Mouse (Mus musculus): ENCODE measurements around the gene Xntrpc. TPM values are rescaled to one million over a fixed set of nuclear protein-coding genes. Genes with fewer than 3 reads are reported as not detected.

The Xntrpc gene
- total RNA-seq, 1 experiment, result 0.76 TPM

DNA sequence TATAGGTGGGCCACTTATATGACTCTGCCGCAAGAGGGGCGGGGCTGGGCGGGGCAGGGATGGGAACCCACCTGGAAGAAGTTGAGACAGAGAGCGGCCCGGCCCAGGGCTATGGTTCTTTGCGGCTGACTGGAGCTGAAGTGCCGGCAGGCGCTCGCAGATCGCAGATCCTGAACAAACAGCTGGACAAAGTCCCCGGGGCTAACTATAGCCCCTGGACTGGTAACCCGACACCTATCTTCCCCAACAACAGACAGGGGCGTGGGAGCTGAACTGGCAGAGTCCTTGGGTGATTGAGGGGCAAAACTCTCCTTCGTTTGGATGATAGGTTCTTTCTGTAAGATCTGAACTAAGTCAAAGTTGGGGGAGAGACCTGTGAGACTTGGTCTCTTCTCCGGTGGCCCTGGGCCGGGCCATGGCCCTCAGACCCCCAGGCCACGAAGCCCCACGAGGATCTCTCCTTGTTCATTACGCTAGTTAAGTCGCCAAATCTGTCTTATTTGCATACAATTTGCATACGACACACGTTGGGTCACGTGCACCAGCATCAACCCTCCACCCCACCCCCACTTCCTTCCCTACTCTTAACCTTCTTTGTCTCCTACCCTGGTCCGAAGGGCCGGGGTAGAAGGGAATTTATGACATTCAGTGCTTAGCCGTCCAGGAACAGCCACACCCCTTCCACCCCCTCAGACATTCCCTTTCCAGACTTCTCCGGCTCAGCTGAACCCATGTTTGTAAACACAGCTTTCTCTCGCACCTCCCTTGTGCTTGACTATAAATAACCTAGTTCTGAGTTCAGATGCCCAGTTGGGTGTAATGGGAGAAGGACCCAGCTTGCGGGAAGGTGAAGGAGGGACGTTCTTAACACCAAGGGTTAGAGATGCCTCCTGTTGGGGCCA, 34.5 kb downstream of the Xntrpc start:
- peaks cover 15 to 26% of the 10 kb centered on the region in 2 experiments for H3K4me1 ChIP-seq (ENCODE audit: control insufficient read depth in 2 of 2, insufficient read depth in 2 of 2, low read length in 2 of 2, poor library complexity in 1 of 2)

DNA sequence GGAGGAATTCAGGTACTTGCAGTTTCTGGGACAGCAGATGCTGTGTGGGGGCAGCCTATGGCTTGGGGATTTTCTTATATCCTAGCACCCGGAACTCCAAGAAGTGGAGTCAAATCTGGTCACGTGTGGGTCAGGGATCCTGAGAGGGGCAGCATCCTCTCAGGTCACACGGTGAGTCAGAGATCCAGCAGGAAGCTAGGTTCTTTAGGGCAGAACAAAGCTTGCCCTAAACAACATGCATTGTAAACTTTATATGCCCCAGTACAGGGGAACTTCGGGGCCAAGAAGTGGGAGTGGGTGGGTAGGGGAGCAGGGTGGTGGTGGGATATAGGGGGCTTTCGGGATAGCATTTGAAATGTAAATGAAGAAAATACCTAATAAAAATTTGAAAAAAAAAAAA, 35.4 kb downstream of the Xntrpc start:
- Histone ChIP-seq H3K4me3 (ENCODE audit: insufficient read depth in 1 of 2, low read depth in 1 of 2, low read length in 2 of 2, poor library complexity in 1 of 2, severe bottlenecking in 1 of 2) (0 out of 4 replicates have a peak overlapping the region, but pooled peaks of 1 of the 2 experiments have one; percentile 55), H3K36me3 (ENCODE audit: control insufficient read depth, insufficient read depth, low read length, poor library complexity, severe bottlenecking) (no peaks in the 10 kb centered on the region), H3K4me1 (ENCODE audit: control insufficient read depth in 2 of 2, insufficient read depth in 2 of 2, low read length in 2 of 2, poor library complexity in 1 of 2) (peaks cover 15 to 24% of the 10 kb centered on the region in 2 experiments), H3K27ac (ENCODE audit: insufficient read depth, low read depth, low read length, poor library complexity, severe bottlenecking) (peak overlapping the region; percentile 29; the same call in 1 of the 2 replicates), H3K9me3 (ENCODE audit: control insufficient read depth, insufficient read depth, low read depth, low read length) (no peaks in the 10 kb centered on the region), H3K9ac (ENCODE audit: insufficient read depth, low read depth, low read length, poor library complexity, severe bottlenecking) (no peak overlapping the region)
- no peak for DNase-seq (ENCODE audit: low read depth, low spot score)
- in situ Hi-C loops (cut with MboI; ENCODE audit: low sequenced_read_pairs in 2 of 2, unreplicated experiment in 2 of 2), result no loop called here
- TF ChIP-seq CHD2 (IDR thresholded peaks at IDR 0.05; ENCODE audit: low read depth, low read length) (no peak), ZNF384 (IDR thresholded peaks at IDR 0.05; ENCODE audit: low read depth, low read length) (no peak), MAFK (IDR thresholded peaks at IDR 0.05; ENCODE audit: insufficient read depth, low read depth, low read length) (no peak), ZC3H11A (IDR thresholded peaks at IDR 0.05; ENCODE audit: borderline replicate concordance, low read depth, low read length) (no peak), HCFC1 (IDR thresholded peaks at IDR 0.05; ENCODE audit: borderline replicate concordance, insufficient read depth, low read length) (no peak)

More for the DNA sequence above, 34.5 kb downstream of the Xntrpc start:
- H3K27ac ChIP-seq (ENCODE audit: insufficient read depth, low read depth, low read length, poor library complexity, severe bottlenecking), result peak overlapping the region; percentile 61
- DNase-seq (ENCODE audit: low read depth, low spot score), result peak; percentile 62
- no peaks in the 10 kb centered on the region for H3K9me3 ChIP-seq (ENCODE audit: control insufficient read depth, insufficient read depth, low read depth, low read length)
- peak overlapping the region; percentile 49 to 55 for H3K4me3 ChIP-seq (ENCODE audit: insufficient read depth in 1 of 2, low read depth in 1 of 2, low read length in 2 of 2, poor library complexity in 1 of 2, severe bottlenecking in 1 of 2)
- peak overlapping the region; percentile 52; the same call in 1 of the 2 replicates for H3K9ac ChIP-seq (ENCODE audit: insufficient read depth, low read depth, low read length, poor library complexity, severe bottlenecking)
- TF ChIP-seq ZC3H11A (IDR thresholded peaks at IDR 0.05; ENCODE audit: borderline replicate concordance, low read depth, low read length) (no peak), HCFC1 (IDR thresholded peaks at IDR 0.05; ENCODE audit: borderline replicate concordance, insufficient read depth, low read length) (no peak), CHD2 (IDR thresholded peaks at IDR 0.05; ENCODE audit: low read depth, low read length) (no peak), MAFK (IDR thresholded peaks at IDR 0.05; ENCODE audit: insufficient read depth, low read depth, low read length) (no peak), ZNF384 (IDR thresholded peaks at IDR 0.05; ENCODE audit: low read depth, low read length) (no peak)
- H3K36me3 ChIP-seq (ENCODE audit: control insufficient read depth, insufficient read depth, low read length, poor library complexity, severe bottlenecking), result no peaks in the 10 kb centered on the region
- in situ Hi-C loops (cut with MboI; ENCODE audit: low sequenced_read_pairs in 2 of 2, unreplicated experiment in 2 of 2), result no loop called here

- no peaks in the 10 kb centered on the region for H3K9me3 ChIP-seq (ENCODE audit: control insufficient read depth, insufficient read depth, low read depth, low read length)
- peaks cover 15 to 25% of the 10 kb centered on the region in 2 experiments for H3K4me1 ChIP-seq (ENCODE audit: control insufficient read depth in 2 of 2, insufficient read depth in 2 of 2, low read length in 2 of 2, poor library complexity in 1 of 2)
- no peaks in the 10 kb centered on the region for H3K36me3 ChIP-seq (ENCODE audit: control insufficient read depth, insufficient read depth, low read length, poor library complexity, severe bottlenecking)
- in situ Hi-C loops (cut with MboI; ENCODE audit: low sequenced_read_pairs in 2 of 2, unreplicated experiment in 2 of 2), result no loop called here
- H3K27ac ChIP-seq (ENCODE audit: insufficient read depth, low read depth, low read length, poor library complexity, severe bottlenecking), result peak within 1 kb of the TSS; percentile 29; the same call in 1 of the 2 replicates
- H3K4me3 ChIP-seq (ENCODE audit: insufficient read depth in 1 of 2, low read depth in 1 of 2, low read length in 2 of 2, poor library complexity in 1 of 2, severe bottlenecking in 1 of 2), result peak within 1 kb of the TSS; percentile 27 to 55
- DNase-seq (ENCODE audit: low read depth, low spot score), result no peak
- no peak for TF ChIP-seq HCFC1 (IDR thresholded peaks at IDR 0.05; ENCODE audit: borderline replicate concordance, insufficient read depth, low read length)
- no peak for TF ChIP-seq ZC3H11A (IDR thresholded peaks at IDR 0.05; ENCODE audit: borderline replicate concordance, low read depth, low read length)
- TF ChIP-seq CHD2 (IDR thresholded peaks at IDR 0.05; ENCODE audit: low read depth, low read length), result no peak
- TF ChIP-seq MAFK (IDR thresholded peaks at IDR 0.05; ENCODE audit: insufficient read depth, low read depth, low read length), result no peak
- no peak for TF ChIP-seq ZNF384 (IDR thresholded peaks at IDR 0.05; ENCODE audit: low read depth, low read length)
- H3K9ac ChIP-seq (ENCODE audit: insufficient read depth, low read depth, low read length, poor library complexity, severe bottlenecking), result peak within 1 kb of the TSS; percentile 19; the same call in 1 of the 2 replicates
Observed at GRCm38 (mm10) chr7:102101487-102101886, 36.0 kb downstream of the Xntrpc start, which contains the start of gene Art1. Gene Art1, plus strand, starts transcription at chr7:102101743.

- Histone ChIP-seq H3K36me3 (ENCODE audit: control insufficient read depth, insufficient read depth, low read length, poor library complexity, severe bottlenecking) (no peaks in the 10 kb centered on the region), H3K4me1 (ENCODE audit: control insufficient read depth in 2 of 2, insufficient read depth in 2 of 2, low read length in 2 of 2, poor library complexity in 1 of 2) (peaks cover 15 to 25% of the 10 kb centered on the region in 2 experiments), H3K4me3 (ENCODE audit: insufficient read depth in 1 of 2, low read depth in 1 of 2, low read length in 2 of 2, poor library complexity in 1 of 2, severe bottlenecking in 1 of 2) (peak overlapping the region; percentile 27 to 52), H3K9me3 (ENCODE audit: control insufficient read depth, insufficient read depth, low read depth, low read length) (no peaks in the 10 kb centered on the region), H3K9ac (ENCODE audit: insufficient read depth, low read depth, low read length, poor library complexity, severe bottlenecking) (peak overlapping the region; percentile 19; the same call in 1 of the 2 replicates), H3K27ac (ENCODE audit: insufficient read depth, low read depth, low read length, poor library complexity, severe bottlenecking) (no peak overlapping the region)
- no peak for DNase-seq (ENCODE audit: low read depth, low spot score)
- in situ Hi-C loops (cut with MboI; ENCODE audit: low sequenced_read_pairs in 2 of 2, unreplicated experiment in 2 of 2), result no loop called here
- no peak for TF ChIP-seq ZNF384 (IDR thresholded peaks at IDR 0.05; ENCODE audit: low read depth, low read length)
- no peak for TF ChIP-seq MAFK (IDR thresholded peaks at IDR 0.05; ENCODE audit: insufficient read depth, low read depth, low read length)
- no peak for TF ChIP-seq CHD2 (IDR thresholded peaks at IDR 0.05; ENCODE audit: low read depth, low read length)
- no peak for TF ChIP-seq HCFC1 (IDR thresholded peaks at IDR 0.05; ENCODE audit: borderline replicate concordance, insufficient read depth, low read length)
- TF ChIP-seq ZC3H11A (IDR thresholded peaks at IDR 0.05; ENCODE audit: borderline replicate concordance, low read depth, low read length), result no peak
Observed at GRCm38 (mm10) chr7:102102241-102102640, 36.7 kb downstream of the Xntrpc start.

All from ES-E14 (cell line).